Mouse (Mus musculus) right cerebral cortex, postnatal 36 days (tissue): Measurements from ENCODE around the gene Olfr1152.

Experiments used
- DNase-seq, 2 experiments: peaks; one replicate each; pipeline ENCODE4 v3.0.0; 2022; ENCODE audit warnings: low spot score in 2 of 2, mixed read lengths in 1 of 2

The Olfr1152 gene

GRCm38 (mm10) chr2:87866192-87866591 lies at the start of gene Olfr1152:
TSS of gene Olfr1152 (plus strand) at chr2:87866492.
- no peak for DNase-seq

GRCm38 (mm10) chr2:87830233-87830632 lies 36.1 kb upstream of the Olfr1152 start, which contains the start of gene Olfr1148:
TSS of gene Olfr1148 (plus strand) at chr2:87830533.
- DNase-seq, result no peak

GRCm38 (mm10) chr2:87843693-87844092 lies 22.6 kb upstream of the Olfr1152 start, which contains the start of gene Olfr1150-ps1:
TSS of gene Olfr1150-ps1 (plus strand) at chr2:87843993.
- DNase-seq, result no peak

- DNase-seq, result no peak
These were observed 10.7 kb upstream of the Olfr1152 start, which contains the start of gene Olfr1151 for GRCm38 (mm10) chr2:87855562-87855961. TSS of gene Olfr1151 (plus strand) at chr2:87855862.

- no peak for DNase-seq
These were observed 28.4 kb downstream of the Olfr1152 start, which contains the start of gene Olfr1153 for GRCm38 (mm10) chr2:87894662-87895061. TSS of gene Olfr1153 (plus strand) at chr2:87894962.

GRCm38 (mm10) chr2:87905066-87905465 lies 38.8 kb downstream of the Olfr1152 start, which contains the start of gene Olfr1154:
TSS of gene Olfr1154 (minus strand) at chr2:87905166.
- DNase-seq, result no peak
